Mouse (Mus musculus): ENCODE results near the gene Ip6k1.

- TF ChIP-seq CTCF (IDR thresholded peaks at IDR 0.05 in 2 of 3, conservative IDR thresholded peaks at IDR 0.05 in 1 of 3; ENCODE audit: control insufficient read depth in 1 of 3, insufficient read depth in 1 of 3, low read depth in 2 of 3, low read length in 3 of 3, poor library complexity in 1 of 3, severe bottlenecking in 1 of 3): no peak
- TF ChIP-seq CHD2 (IDR thresholded peaks at IDR 0.05; ENCODE audit: low read length): no peak
- TF ChIP-seq TBP (IDR thresholded peaks at IDR 0.05; ENCODE audit: low read depth, low read length): no peak
- no peak for TF ChIP-seq HCFC1 (IDR thresholded peaks at IDR 0.05; ENCODE audit: low read depth, low read length)
- TF ChIP-seq GATA1 (IDR thresholded peaks at IDR 0.05; ENCODE audit: low read depth, low read length): no peak
- TF ChIP-seq KAT2A (conservative IDR thresholded peaks at IDR 0.05; ENCODE audit: low read depth, low read length): no peak
- no peak for TF ChIP-seq POLR2AphosphoS2 (IDR thresholded peaks at IDR 0.05; ENCODE audit: low read length)
- TF ChIP-seq ZMIZ1 (IDR thresholded peaks at IDR 0.05; ENCODE audit: low read depth, low read length): no peak
- TF ChIP-seq TCF12 (IDR thresholded peaks at IDR 0.05; ENCODE audit: low read depth, low read length): no peak
- no peak for TF ChIP-seq POLR2A (IDR thresholded peaks at IDR 0.05; ENCODE audit: control insufficient read depth in 1 of 2, insufficient read depth in 1 of 2, low read depth in 1 of 2, low read length in 2 of 2, poor library complexity in 1 of 2)
- TF ChIP-seq CHD1 (IDR thresholded peaks at IDR 0.05; ENCODE audit: low read depth, low read length): no peak
- TF ChIP-seq ZKSCAN1 (IDR thresholded peaks at IDR 0.05; ENCODE audit: low read depth, low read length): no peak
Observed at GRCm38 (mm10) chr9:107968531-107968930, 33.8 kb upstream of the Ip6k1 start.

All from MEL (cell line).